Mouse (Mus musculus): ENCODE data around the gene Rimkla.

The Rimkla gene

GRCm38 (mm10) chr4:119417894-119418293, 74.5 kb downstream of the Rimkla start:
- DNase-seq (ENCODE audit: low spot score): no peak

GRCm38 (mm10) chr4:119417270-119417669, 75.2 kb downstream of the Rimkla start:
- DNase-seq (ENCODE audit: low spot score): no peak
